Mouse (Mus musculus): ENCODE measurements around the gene Ranbp10. TPM values are rescaled to one million over a fixed set of nuclear protein-coding genes. Genes with fewer than 3 reads are reported as not detected.

Ranbp10 gene
- polyA plus RNA-seq, 1 experiment: 11.0 TPM

GRCm38 (mm10) chr8:105811543-105811942 lies 15.6 kb downstream of the Ranbp10 start:
- Histone ChIP-seq H3K4me3 (ENCODE audit: insufficient read depth, poor library complexity, severe bottlenecking) (no peak overlapping the region), H3K79me3 (ENCODE audit: low read depth) (peaks cover 20% of the 10 kb centered on the region), H3K36me3 (ENCODE audit: control insufficient read depth, insufficient read depth) (peaks cover 9% of the 10 kb centered on the region), H3K27me3 (ENCODE audit: control insufficient read depth, insufficient read depth, insufficient read length) (no peaks in the 10 kb centered on the region), H3ac (ENCODE audit: control insufficient read depth, insufficient read length, low read depth) (no peak overlapping the region), H3K79me2 (ENCODE audit: control insufficient read depth, insufficient read depth) (peaks cover 81% of the 10 kb centered on the region)
- TF ChIP-seq USF1 (IDR thresholded peaks at IDR 0.05; ENCODE audit: low read depth) (no peak), MYOG (IDR thresholded peaks at IDR 0.05; ENCODE audit: control insufficient read depth, extremely low read depth, insufficient read length) (no peak), FOSL1 (IDR thresholded peaks at IDR 0.05; ENCODE audit: insufficient read depth, low read length, poor library complexity, severe bottlenecking) (no peak), MAX (IDR thresholded peaks at IDR 0.05) (no peak), MYOD1 (IDR thresholded peaks at IDR 0.05; ENCODE audit: control insufficient read depth, insufficient read length, low read depth) (no peak), CEBPB (IDR thresholded peaks at IDR 0.05; ENCODE audit: low read depth) (no peak), CTCF (IDR thresholded peaks at IDR 0.05; ENCODE audit: control insufficient read depth, insufficient read depth, insufficient read length) (no peak)

DNA sequence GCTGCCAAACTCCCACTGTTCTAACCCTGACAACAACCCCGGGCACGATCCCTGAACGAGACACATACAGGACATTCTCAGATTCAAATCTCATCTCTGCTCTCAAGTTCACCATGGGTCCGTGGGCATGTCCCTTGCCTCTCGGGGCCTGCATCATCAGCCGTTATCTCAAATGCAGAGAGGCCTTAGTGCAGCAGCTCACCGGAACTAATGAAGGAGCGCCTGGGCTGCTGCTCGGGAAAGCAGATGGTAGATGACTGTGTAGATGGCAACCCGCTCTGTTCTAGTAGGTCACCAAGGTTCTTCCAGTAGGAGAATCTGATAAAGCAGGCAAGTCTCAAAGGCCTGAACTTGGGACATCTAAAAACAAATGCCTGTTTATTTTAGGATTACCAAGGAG lies 16.1 kb downstream of the Ranbp10 start:
- Histone ChIP-seq H3K27me3 (ENCODE audit: control insufficient read depth, insufficient read depth, insufficient read length) (no peaks in the 10 kb centered on the region), H3K79me2 (ENCODE audit: control insufficient read depth, insufficient read depth) (peaks cover 82% of the 10 kb centered on the region), H3K79me3 (ENCODE audit: low read depth) (peaks cover 20% of the 10 kb centered on the region), H3K36me3 (ENCODE audit: control insufficient read depth, insufficient read depth) (peaks cover 9% of the 10 kb centered on the region), H3ac (ENCODE audit: control insufficient read depth, insufficient read length, low read depth) (no peak overlapping the region), H3K4me3 (ENCODE audit: insufficient read depth, poor library complexity, severe bottlenecking) (no peak overlapping the region)
- TF ChIP-seq FOSL1 (IDR thresholded peaks at IDR 0.05; ENCODE audit: insufficient read depth, low read length, poor library complexity, severe bottlenecking) (no peak), USF1 (IDR thresholded peaks at IDR 0.05; ENCODE audit: low read depth) (no peak), CEBPB (IDR thresholded peaks at IDR 0.05; ENCODE audit: low read depth) (no peak), CTCF (IDR thresholded peaks at IDR 0.05; ENCODE audit: control insufficient read depth, insufficient read depth, insufficient read length) (no peak), MAX (IDR thresholded peaks at IDR 0.05) (no peak), MYOD1 (IDR thresholded peaks at IDR 0.05; ENCODE audit: control insufficient read depth, insufficient read length, low read depth) (no peak)

DNA sequence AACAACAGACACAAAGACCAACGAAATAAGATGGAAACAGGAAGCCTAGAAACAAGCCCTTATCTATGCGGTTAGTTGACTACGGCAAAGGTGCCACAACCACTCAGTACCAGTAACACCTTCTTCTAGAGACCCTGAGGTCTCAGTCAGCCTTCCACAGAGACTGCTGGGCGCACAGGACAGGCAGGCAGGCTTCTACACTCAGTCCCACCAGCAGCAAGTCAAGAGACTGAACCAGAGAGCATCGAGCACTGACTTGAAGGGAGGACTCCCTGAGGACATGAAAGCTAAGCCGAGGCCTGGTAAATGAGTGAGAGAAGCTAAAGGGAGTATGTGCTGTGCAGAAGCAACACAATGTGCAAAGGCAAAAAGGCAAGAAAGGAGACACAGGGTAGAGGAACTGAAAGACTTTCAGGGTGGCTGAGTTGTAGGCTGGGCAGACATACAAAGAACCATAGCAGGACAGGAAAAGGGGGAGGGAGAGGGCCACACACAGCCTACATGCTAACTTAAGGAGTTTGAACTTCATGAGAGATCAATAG lies 16.8 kb downstream of the Ranbp10 start:
- no peaks in the 10 kb centered on the region for H3K27me3 ChIP-seq (ENCODE audit: control insufficient read depth, insufficient read depth, insufficient read length)
- H3K79me3 ChIP-seq (ENCODE audit: low read depth): peaks cover 18% of the 10 kb centered on the region
- peaks cover 74% of the 10 kb centered on the region for H3K79me2 ChIP-seq (ENCODE audit: control insufficient read depth, insufficient read depth)
- TF ChIP-seq MYOG (IDR thresholded peaks at IDR 0.05; ENCODE audit: control insufficient read depth, extremely low read depth, insufficient read length): no peak
- TF ChIP-seq FOSL1 (IDR thresholded peaks at IDR 0.05; ENCODE audit: insufficient read depth, low read length, poor library complexity, severe bottlenecking): no peak
- TF ChIP-seq CTCF (IDR thresholded peaks at IDR 0.05; ENCODE audit: control insufficient read depth, insufficient read depth, insufficient read length): no peak
- no peak for TF ChIP-seq MYOD1 (IDR thresholded peaks at IDR 0.05; ENCODE audit: control insufficient read depth, insufficient read length, low read depth)
- TF ChIP-seq CEBPB (IDR thresholded peaks at IDR 0.05; ENCODE audit: low read depth): no peak
- TF ChIP-seq MAX (IDR thresholded peaks at IDR 0.05): no peak
- TF ChIP-seq USF1 (IDR thresholded peaks at IDR 0.05; ENCODE audit: low read depth): no peak
- H3K36me3 ChIP-seq (ENCODE audit: control insufficient read depth, insufficient read depth): peaks cover 11% of the 10 kb centered on the region
- no peak overlapping the region for H3ac ChIP-seq (ENCODE audit: control insufficient read depth, insufficient read length, low read depth)
- no peak overlapping the region for H3K4me3 ChIP-seq (ENCODE audit: insufficient read depth, poor library complexity, severe bottlenecking)

DNA sequence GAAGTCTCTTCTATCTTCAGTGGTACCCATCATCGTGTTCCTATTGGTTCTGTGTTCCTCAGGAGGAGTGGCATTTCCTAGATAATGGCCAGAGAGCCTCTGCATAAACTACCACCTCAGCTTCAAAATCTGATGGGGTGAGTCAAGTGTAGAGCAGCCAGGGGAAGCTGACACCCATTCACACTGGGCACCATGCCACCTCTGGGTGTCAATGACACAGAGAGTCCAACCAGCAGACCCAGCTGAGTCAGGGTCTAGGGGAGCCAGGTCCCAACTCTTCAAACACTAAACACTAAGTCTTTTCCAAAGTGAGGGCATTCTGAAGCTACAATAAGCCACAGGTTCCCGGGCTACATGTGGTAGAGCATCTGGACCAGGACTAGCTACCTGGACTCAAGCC lies 18.7 kb downstream of the Ranbp10 start:
- H3K4me3 ChIP-seq (ENCODE audit: insufficient read depth, poor library complexity, severe bottlenecking): no peak overlapping the region
- no peak overlapping the region for H3ac ChIP-seq (ENCODE audit: control insufficient read depth, insufficient read length, low read depth)
- peaks cover 66% of the 10 kb centered on the region for H3K79me2 ChIP-seq (ENCODE audit: control insufficient read depth, insufficient read depth)
- peaks cover 17% of the 10 kb centered on the region for H3K36me3 ChIP-seq (ENCODE audit: control insufficient read depth, insufficient read depth)
- TF ChIP-seq MYOG (IDR thresholded peaks at IDR 0.05; ENCODE audit: control insufficient read depth, extremely low read depth, insufficient read length): no peak
- no peak for TF ChIP-seq MAX (IDR thresholded peaks at IDR 0.05)
- TF ChIP-seq MYOD1 (IDR thresholded peaks at IDR 0.05; ENCODE audit: control insufficient read depth, insufficient read length, low read depth): no peak
- no peak for TF ChIP-seq USF1 (IDR thresholded peaks at IDR 0.05; ENCODE audit: low read depth)
- no peak for TF ChIP-seq CEBPB (IDR thresholded peaks at IDR 0.05; ENCODE audit: low read depth)
- TF ChIP-seq FOSL1 (IDR thresholded peaks at IDR 0.05; ENCODE audit: insufficient read depth, low read length, poor library complexity, severe bottlenecking): no peak
- TF ChIP-seq CTCF (IDR thresholded peaks at IDR 0.05; ENCODE audit: control insufficient read depth, insufficient read depth, insufficient read length): no peak
- no peaks in the 10 kb centered on the region for H3K27me3 ChIP-seq (ENCODE audit: control insufficient read depth, insufficient read depth, insufficient read length)
- H3K79me3 ChIP-seq (ENCODE audit: low read depth): peaks cover 13% of the 10 kb centered on the region

GRCm38 (mm10) chr8:105807766-105808165 lies 19.4 kb downstream of the Ranbp10 start:
- TF ChIP-seq CEBPB (IDR thresholded peaks at IDR 0.05; ENCODE audit: low read depth): no peak
- TF ChIP-seq USF1 (IDR thresholded peaks at IDR 0.05; ENCODE audit: low read depth): no peak
- no peak for TF ChIP-seq MYOD1 (IDR thresholded peaks at IDR 0.05; ENCODE audit: control insufficient read depth, insufficient read length, low read depth)
- no peak for TF ChIP-seq FOSL1 (IDR thresholded peaks at IDR 0.05; ENCODE audit: insufficient read depth, low read length, poor library complexity, severe bottlenecking)
- TF ChIP-seq CTCF (IDR thresholded peaks at IDR 0.05; ENCODE audit: control insufficient read depth, insufficient read depth, insufficient read length): no peak
- TF ChIP-seq MYOG (IDR thresholded peaks at IDR 0.05; ENCODE audit: control insufficient read depth, extremely low read depth, insufficient read length): no peak
- no peak for TF ChIP-seq MAX (IDR thresholded peaks at IDR 0.05)
- Histone ChIP-seq H3ac (ENCODE audit: control insufficient read depth, insufficient read length, low read depth) (no peak overlapping the region), H3K27me3 (ENCODE audit: control insufficient read depth, insufficient read depth, insufficient read length) (no peaks in the 10 kb centered on the region), H3K79me3 (ENCODE audit: low read depth) (peaks cover 13% of the 10 kb centered on the region), H3K79me2 (ENCODE audit: control insufficient read depth, insufficient read depth) (peaks cover 65% of the 10 kb centered on the region), H3K4me3 (ENCODE audit: insufficient read depth, poor library complexity, severe bottlenecking) (no peak overlapping the region), H3K36me3 (ENCODE audit: control insufficient read depth, insufficient read depth) (peaks cover 17% of the 10 kb centered on the region)
